Mouse (Mus musculus): ENCODE data around the gene Arl6ip4.

DNA sequence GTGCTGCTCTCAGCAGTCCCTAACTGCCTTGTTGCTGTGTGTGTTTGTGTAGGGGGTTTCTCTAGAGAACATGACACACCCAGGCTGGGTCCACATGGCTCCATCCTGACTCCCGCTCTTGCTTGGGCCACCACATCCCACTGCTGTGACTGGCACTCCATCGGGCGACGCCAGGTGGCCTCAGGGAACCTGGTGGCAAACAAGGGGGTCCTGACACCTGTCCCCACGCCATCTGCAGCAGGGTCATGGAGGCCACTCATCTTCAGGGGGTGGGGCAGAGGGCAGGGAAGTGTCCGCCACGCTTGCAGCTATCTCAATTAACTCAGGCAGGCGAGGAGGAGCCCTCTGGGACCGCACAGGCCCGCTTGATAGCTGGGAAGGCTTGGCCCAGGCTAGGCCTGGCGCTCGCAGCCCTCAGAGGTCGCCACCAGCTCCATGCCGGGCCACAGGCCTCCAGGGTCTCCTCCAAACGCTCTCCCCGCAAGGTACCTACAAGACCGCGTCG lies 20.8 kb upstream of the Arl6ip4 start:
- TF ChIP-seq CTCF (IDR thresholded peaks at IDR 0.05 in 2 of 3, conservative IDR thresholded peaks at IDR 0.05 in 1 of 3; ENCODE audit: control insufficient read depth in 1 of 3, insufficient read depth in 1 of 3, low read depth in 2 of 3, low read length in 3 of 3, poor library complexity in 1 of 3, severe bottlenecking in 1 of 3) (no peak), EP300 (IDR thresholded peaks at IDR 0.05; ENCODE audit: low read depth in 1 of 2, low read length in 2 of 2) (no peak), MAZ (IDR thresholded peaks at IDR 0.05; ENCODE audit: low read depth, low read length) (no peak), MAX (IDR thresholded peaks at IDR 0.05; ENCODE audit: low read length) (no peak)

Data from MEL (cell line).